Mouse (Mus musculus) adrenal gland, postnatal 4 days (tissue): Measurements from ENCODE around the gene Olfr519. TPM values are rescaled to one million over a fixed set of nuclear protein-coding genes. Genes with fewer than 3 reads are reported as not detected.

Experiments
- DNase-seq, 2 experiments: peaks; one replicate each; pipeline ENCODE4 v3.0.0; 2021 to 2022; ENCODE audit warnings: low spot score in 2 of 2, mixed read lengths in 2 of 2
- long read RNA-seq, 2 experiments: library from polyadenylated mRNA; stranded (forward); transcript quantifications; one replicate each; pipeline ENCODE4 v2.0.0; 2021
- total RNA-seq, 2 experiments: library from RNA; stranded (reverse); gene quantifications; 2 replicates each; pipeline ENCODE4 v1.2.3; 2021

The Olfr519 gene
- not detected for total RNA-seq
- long read RNA-seq, experiment 1 = 0 reads
- long read RNA-seq, experiment 2 = 0 reads

DNA sequence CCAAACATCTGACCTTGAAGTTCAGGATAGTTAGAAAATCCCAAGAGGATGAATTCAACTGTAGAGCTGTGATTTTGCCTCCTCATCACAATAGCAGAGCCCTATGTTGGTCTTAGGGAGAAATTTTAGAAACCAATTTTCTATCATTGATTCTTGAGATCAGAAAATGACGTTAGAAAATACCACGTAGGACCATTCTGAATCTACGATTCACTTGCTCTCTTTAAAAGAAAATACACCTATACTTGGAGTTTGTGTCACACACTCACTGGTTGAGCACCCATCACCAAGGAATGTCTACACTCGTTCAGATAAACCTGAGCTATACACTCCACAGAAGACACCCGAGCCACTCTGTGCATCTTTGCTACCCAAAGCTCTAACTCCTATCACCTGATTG, at the start of gene Olfr519:
TSS of gene Olfr519 (minus strand) at position 101 of the 400 bp plus-strand sequence.
- DNase-seq = no peak

DNA sequence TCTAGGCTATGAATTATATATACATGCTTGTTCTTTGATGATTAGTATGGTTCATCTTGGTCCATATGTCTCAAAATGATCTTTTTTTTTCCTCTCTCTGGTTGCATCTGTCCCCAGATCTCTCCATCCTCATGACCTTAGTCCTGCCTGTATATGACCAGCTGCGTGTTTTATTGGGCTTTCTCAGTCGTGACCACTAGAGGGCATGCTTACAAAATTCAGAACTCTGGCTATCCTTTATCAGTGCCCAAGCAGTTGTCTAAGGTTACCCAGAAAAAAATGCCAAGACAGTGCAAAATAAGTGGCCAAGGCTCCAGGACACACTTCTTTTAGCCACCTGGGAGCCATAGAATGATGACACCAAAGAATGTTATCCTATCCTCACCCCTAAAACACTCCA, 49.8 kb upstream of the Olfr519 start:
- no peak for DNase-seq

DNA sequence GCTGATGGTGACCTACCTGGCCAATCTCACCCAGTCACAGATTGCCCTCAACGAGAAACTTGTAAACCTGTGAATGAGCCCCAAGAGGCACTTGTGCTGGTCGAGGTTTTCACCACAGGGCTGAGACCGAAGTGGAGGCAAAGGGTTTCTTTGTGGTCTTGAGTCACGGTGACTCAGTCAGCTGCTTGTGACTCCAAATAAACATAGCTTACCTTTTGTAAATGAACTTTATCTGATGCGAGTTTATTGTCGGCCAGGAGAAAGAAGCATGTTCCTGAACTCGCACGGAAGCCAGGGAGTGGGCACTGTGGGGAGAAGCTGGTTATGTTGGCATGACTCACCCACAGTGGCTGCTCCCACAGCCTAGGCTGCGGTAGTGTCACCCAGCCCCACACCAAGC, 47.2 kb upstream of the Olfr519 start:
- DNase-seq = no peak

DNA sequence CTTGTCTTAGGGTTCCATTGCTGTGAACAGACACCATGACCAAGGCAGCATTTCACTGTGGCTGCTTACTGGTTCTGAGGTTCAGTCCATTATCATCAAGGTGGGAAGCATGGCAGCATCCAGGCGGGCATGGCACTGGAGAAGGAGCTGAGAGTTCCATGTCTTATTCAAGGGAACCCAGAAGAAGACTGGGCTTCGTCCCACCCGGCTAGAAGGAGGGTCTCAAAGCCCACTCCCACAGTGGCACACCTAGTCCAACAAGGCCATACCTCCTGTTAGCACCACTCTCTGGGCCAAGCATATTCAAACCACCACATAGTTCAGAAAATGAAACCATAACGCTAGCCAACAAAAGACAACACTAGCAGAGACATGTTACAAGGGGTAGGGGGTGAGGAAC, 42.4 kb upstream of the Olfr519 start:
- DNase-seq = no peak

DNA sequence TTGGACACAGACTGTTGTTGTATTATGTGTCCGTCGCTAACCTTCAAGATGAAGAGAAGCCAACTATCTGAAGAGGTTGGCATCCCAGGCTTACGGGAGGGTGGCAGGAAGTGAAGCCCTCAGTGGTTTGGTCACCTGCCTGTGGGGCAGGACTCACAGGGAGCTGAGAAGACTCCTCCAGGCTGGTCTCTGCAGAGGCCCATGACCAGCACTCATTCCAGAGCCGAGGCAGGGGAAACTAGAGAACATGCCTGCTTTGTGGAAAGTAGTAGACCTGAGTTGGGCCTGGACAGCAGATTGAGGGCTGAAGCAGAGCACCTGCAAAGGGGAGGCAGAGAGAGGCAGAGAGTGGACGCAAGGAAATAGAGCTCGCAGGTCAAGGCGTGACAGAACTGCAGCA, 41.2 kb upstream of the Olfr519 start:
- DNase-seq = no peak

DNA sequence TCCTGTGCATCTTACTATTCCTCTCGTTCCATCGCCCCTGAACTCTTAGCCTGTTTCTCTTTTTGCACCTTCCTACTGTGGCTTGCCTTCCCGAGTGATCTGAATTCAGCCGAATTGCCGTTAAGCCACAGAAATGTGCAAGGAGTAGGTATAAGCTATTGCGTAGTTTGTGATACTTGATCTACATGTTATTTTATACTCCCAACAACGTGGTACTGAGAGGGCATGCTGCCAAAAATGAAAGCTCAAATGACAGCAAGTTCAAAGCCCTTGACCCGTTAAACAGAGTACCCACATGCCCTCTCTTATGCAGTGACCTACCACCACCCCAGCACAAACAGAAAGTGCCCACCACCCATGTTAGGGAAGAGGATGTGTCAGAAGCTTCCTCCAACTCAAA, 40.6 kb upstream of the Olfr519 start:
- no peak for DNase-seq

DNA sequence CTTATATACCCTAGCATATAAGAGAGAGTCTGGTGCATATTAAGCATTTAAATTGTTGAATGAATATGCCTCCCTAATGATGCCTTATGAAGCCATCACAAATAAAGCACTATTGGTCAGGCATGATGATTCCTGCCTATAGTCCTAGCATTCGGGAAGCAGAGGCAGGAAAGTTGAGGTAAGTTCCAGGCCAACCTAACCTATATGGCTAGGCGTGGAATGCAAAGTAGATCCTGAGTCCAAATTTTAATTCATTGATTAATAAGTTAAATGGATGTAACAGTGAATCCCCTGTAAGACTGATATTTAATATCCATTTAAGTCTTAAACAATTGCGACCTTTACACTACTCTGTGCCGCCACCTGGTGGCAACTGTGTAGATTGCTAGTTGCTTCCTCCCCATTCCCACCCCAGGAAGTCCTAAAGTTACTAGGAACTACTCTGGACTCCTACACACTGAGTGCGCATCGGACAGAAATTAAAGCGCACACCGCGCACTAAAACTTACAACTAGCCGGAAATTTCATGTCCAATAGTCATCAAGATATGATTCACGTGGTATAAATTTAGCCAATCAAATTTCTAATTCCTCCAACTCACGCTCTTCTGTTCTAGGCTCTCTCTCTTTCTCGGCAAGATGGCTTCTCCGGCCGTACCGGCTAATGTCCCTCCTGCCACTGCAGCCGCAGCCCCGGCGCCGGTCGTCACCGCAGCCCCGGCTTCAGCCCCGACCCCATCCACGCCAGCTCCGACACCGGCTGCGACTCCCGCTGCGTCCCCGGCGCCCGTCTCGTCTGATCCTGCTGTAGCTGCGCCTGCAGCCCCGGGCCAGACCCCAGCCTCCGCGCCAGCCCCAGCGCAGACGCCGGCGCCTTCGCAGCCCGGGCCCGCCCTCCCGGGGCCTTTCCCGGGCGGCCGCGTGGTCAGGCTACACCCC, 39.8 kb upstream of the Olfr519 start, which contains the start of gene Eif3f:
TSS of gene Eif3f (plus strand) at position 624 of the 938 bp plus-strand sequence.
- peak; percentile 65 to 83 for DNase-seq

DNA sequence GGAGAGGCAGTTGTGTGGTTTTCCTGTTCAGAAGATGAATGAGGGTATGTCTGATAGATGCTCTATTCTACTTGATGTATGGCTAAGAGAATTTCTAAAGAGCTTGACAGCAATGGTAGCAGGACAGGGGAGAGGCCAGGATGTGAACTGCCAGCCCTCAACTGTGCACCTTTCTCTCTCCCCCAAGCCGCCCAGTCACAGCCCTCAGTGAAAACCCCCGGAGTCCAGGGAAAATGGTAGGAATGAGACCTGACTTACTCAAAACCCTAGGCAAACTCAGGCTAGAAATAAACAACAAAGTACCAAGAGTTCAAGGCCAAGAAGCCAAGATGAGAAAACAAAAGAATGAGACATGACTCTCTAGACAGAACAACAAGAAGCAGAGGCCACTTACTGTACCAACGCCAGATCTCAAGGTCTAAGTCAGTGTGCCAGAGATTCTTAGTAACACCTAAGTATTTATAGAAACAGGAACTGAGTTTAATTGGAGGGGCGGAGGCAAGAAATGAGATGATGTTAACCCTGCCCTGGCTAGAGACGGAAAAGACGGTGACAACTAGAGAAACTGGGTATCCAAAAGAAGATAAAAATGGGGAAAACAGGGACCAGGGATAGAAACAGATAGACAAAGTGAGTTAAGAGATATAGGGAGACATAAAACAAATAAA, 35.6 kb upstream of the Olfr519 start, which contains the start of gene Nlrp10:
TSS of gene Nlrp10 (minus strand) at position 453 of the 668 bp plus-strand sequence.
- no peak for DNase-seq

DNA sequence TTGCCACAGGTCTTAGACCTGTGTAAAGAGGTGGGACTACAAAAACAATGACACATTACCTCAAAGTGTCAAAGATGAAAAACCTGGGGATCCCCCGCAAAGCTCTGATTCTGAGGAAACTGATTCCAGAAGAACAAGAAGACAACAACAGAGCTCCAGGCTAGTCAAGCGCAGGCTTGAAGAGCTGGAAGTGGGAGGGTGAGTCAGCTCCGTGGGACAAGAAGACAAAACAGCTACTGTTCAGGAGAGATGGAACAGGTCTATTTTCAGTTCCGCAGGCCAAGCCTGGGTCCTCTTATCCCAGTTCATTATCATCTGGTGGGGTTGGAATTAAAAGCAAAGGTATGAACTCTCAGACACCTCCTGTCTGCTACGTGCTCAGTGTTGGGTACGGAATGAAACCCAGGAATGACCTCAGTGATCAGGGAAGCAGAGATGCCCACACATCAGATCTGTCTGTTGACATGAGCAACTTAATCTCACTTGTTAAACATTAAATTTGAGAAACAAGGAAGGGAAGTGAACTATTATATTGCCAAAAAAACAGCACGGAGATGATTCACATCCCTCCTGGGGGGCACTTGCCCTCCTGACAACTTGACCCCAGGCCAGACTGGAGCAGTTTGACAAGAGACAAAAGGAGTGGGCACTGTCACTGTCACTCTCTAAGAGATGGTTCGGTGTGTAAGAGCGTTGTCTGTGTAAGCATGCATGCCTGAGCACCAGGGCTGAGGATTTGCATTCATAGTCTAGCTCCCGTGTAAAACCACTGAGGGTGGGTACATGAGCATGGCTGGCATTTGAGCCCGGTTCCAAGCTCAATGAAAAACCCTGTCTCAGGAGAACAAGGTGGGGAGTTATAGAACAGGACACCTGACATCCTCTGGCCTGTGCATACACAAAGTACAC, 34.3 kb upstream of the Olfr519 start:
- DNase-seq = no peak

DNA sequence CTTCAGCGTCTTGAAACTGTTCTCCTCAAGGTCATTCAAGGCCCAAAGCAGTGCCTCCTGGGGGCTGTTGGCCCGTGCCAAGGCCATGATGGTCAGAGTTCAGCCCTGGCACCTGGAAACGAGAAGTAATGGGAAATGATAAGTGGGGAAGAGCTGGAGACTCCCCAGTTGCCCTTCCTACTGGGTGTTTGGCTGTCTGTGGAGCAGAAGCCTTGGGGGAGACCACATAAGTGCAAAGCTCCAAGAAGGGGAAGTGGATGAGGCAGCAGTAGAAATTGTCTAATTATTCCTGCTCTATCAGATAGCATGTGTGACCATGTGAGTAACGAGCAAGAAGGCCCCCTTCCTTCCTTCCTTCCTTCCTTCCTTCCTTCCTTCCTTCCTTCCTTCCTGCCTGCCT, 32.8 kb upstream of the Olfr519 start:
- no peak for DNase-seq

DNA sequence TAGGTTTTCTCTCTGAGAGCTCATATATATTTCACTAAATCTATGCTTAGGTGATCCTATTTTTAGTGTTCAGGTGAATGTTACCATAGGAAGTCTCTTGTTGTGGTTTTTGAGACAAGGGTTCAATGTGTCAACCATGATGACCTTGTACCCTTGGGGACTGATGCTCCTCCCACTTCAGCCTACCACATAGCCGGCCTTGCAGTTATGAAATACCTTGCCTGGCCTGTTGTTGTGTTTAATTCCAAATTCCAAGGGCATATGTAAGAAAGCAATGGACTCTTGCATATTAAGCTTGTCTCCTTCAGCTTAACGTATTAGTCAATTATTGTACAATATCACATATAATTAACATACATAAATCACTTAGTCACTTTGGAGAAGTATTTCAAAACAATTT, 9.7 kb upstream of the Olfr519 start:
- no peak for DNase-seq

DNA sequence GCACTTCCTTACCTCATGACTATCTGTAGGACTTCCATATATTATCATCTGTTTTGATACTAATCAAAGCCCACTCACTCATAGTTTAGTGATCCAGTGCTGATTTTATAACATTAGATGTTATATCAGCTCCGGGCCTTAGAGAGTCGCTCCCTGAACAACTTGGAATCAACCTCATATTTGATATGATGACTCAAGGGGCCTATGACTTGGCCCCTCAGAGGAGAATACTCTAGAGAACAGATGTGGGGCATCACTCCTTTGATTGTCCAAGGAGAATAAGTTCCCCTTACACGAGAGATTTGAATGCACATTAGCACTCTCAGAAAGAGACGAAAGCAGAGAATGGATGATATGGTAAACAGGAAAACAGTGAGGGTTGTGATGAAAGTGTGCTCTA, 9.3 kb downstream of the Olfr519 start, which contains the start of gene Olfr518:
TSS of gene Olfr518 (minus strand) at position 101 of the 400 bp plus-strand sequence.
- no peak for DNase-seq

DNA sequence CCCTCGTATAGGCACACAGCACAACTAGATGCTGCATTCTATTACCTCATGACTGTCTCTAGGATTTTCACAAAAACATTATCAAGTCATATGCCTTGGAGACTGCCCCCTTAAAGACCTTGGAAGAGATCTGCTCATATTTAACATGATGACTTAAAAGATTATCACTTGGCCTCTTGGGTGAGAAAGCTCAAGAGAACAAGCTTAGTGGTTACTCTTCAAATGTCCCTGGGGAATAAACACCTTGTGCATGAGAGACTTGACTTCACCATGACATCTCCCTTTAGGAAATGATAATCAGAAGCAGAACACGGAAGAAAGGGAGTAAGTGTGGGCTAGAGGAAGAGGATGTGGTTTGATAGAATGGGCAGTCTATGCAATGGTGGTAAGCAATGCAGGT, 21.9 kb downstream of the Olfr519 start, which contains the start of gene Olfr517:
TSS of gene Olfr517 (minus strand) at position 101 of the 400 bp plus-strand sequence.
- DNase-seq = no peak

DNA sequence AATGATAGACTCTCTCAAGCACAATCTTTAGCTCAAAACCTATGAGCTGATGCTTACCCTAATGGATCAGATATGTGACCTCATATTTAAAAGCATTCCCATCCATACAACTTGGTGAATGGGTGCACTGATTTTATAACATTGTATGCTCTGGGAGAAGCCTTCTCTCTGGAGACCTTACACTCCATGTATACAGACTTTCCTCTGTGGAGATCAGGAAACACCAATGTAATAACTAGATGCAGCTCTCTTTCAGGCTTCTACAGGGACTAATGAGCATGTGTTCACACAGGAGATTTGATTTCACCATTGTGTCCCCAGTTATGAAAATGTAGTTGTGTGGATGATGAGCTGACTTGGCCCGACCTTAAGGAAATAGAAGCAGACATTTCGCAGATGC, 43.8 kb downstream of the Olfr519 start, which contains the start of gene Olfr516:
TSS of gene Olfr516 (minus strand) at position 101 of the 400 bp plus-strand sequence.
- DNase-seq = no peak

Other genes with a start within 250 kb of the Olfr519 start
- gene Olfr509, start 242.5 kb downstream of the Olfr519 start, total RNA-seq = under 1 TPM in 1 of 2 experiments, not detected in 1; 0.08 TPM
- not detected for gene Olfr510, start 228.0 kb downstream of the Olfr519 start, total RNA-seq
- gene Olfr512, start 181.1 kb downstream of the Olfr519 start, total RNA-seq = not detected
- gene Olfr513, start 143.4 kb downstream of the Olfr519 start, total RNA-seq = not detected
- not detected for gene Olfr514, start 68.4 kb downstream of the Olfr519 start, total RNA-seq
- not detected for gene Olfr516, start 43.9 kb downstream of the Olfr519 start, total RNA-seq
- gene Olfr517, start 22.0 kb downstream of the Olfr519 start, total RNA-seq = not detected
- not detected for gene Olfr518, start 9.4 kb downstream of the Olfr519 start, total RNA-seq
- gene Nlrp10, start 35.8 kb upstream of the Olfr519 start, total RNA-seq = under 1 TPM; 0.48 to 0.62 TPM
- 100 to 1,000 TPM; 246 to 249 TPM for gene Eif3f, start 40.0 kb upstream of the Olfr519 start, total RNA-seq
- gene Tub, start 55.9 kb upstream of the Olfr519 start, total RNA-seq = 10 to 100 TPM; 44.9 to 48.1 TPM
- 10 to 100 TPM; 24.6 to 28.1 TPM for gene Ric3, start 188.9 kb upstream of the Olfr519 start, total RNA-seq